Mouse (Mus musculus) kidney, postnatal 0 days (tissue): ENCODE data around the gene Klc1. TPM values are rescaled to one million over a fixed set of nuclear protein-coding genes. Genes with fewer than 3 reads are reported as not detected.

Experiments used
- ATAC-seq: fragments of 200-750 bp; cut with Nextera tagmentation; replicated peaks from 2 replicates; pipeline ENCODE4 v1.8.0; 2017; ENCODE audit warnings: low read depth, moderate number of reproducible peaks, moderate TSS enrichment, moderate library complexity; ENCODE audit not compliant: low FRiP score
- DNase-seq: peaks from one replicate; pipeline ENCODE4 v3.0.0-alpha.2; 2016; ENCODE audit warnings: low spot score
- H3K27ac ChIP-seq: fragments of 300-500 bp; sonication (generic); 2 replicates; pipeline ENCODE4 v1.5.1; 2014; ENCODE audit warnings: mild to moderate bottlenecking
- H3K27me3 ChIP-seq: fragments of 300-500 bp; sonication (generic); 2 replicates; pipeline ENCODE4 v1.6.1; 2014; ENCODE audit warnings: low read length, mixed read lengths; ENCODE audit not compliant: insufficient read depth
- H3K36me3 ChIP-seq: fragments of 300-500 bp; sonication (generic); 2 replicates; pipeline ENCODE4 v1.6.1; 2014; ENCODE audit warnings: low read length, mixed read lengths; ENCODE audit not compliant: insufficient read depth
- H3K4me1 ChIP-seq: fragments of 300-500 bp; sonication (generic); replicated peaks from 2 replicates; pipeline ENCODE4 v1.6.1; 2014; ENCODE audit warnings: antibody characterized with exemption, low read length, mixed read lengths; ENCODE audit not compliant: insufficient read depth
- H3K4me2 ChIP-seq: fragments of 300-500 bp; sonication (generic); 2 replicates; pipeline ENCODE4 v1.6.1; 2014; ENCODE audit warnings: mild to moderate bottlenecking, low read length, moderate library complexity, mixed read lengths
- H3K4me3 ChIP-seq: fragments of 300-500 bp; sonication (generic); replicated peaks from 2 replicates; pipeline ENCODE4 v1.5.1; 2014; ENCODE audit warnings: low read depth, low read length
- H3K9ac ChIP-seq: fragments of 300-500 bp; sonication (generic); 2 replicates; pipeline ENCODE4 v1.6.1; 2014; ENCODE audit warnings: low read depth, low read length
- H3K9me3 ChIP-seq: fragments of 300-500 bp; sonication (generic); replicated peaks from 2 replicates; pipeline ENCODE4 v1.6.1; 2016; ENCODE audit warnings: low read length, inconsistent platforms, mixed read lengths
- CTCF ChIP-seq: IDR thresholded peaks from 2 replicates; pipeline ENCODE4 v1.5.1; 2016; ENCODE audit warnings: antibody characterized with exemption, low read depth, mild to moderate bottlenecking, moderate library complexity
- WGBS: fragments of 180-500 bp; shearing (Covaris S2); extraction: QIAGEN DNeasy Blood & Tissue Kit; methylation state at CpG from one replicate; pipeline ENCODE4 v1.1.7; 2014; 5-methylcytosine and 5-hydroxymethylcytosine counted together
- polyA plus RNA-seq: library from polyadenylated mRNA; unstranded; fragments of >200 nt; fragmentation: Nextera tagmentation; extraction: Ambion mirVana; gene quantifications from 2 replicates; pipeline ENCODE4 v1.2.1, GENCODE M21; 2015

Gene Klc1
- polyA plus RNA-seq, 1 experiment from 2014 or later, result 52.6 TPM

DNA sequence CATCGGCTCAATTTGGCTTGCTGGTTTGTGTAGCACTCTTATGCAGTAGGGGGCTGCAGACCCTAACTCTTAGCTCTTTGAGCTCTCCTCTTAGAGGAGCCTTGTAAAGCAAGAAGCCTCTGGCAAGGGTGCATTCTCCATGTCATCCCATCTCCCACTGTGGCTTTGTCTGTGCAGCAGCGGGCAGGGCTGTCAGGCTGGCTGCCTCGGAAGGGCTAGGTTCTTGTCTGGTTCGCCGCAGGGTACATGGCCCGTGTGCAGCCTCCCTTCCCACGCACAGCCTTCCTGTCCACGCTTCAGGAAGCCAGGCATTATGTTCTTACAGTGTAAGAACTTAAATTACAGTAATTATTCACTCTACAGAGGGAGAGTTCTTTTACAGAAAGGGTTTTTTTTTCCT lies 40.0 kb upstream of the Klc1 start:
- ATAC-seq (peak; percentile 31; the same call in 1 of the 2 replicates), DNase-seq (peak; percentile 81)
- Histone ChIP-seq H3K4me1 (peaks cover 13% of the 10 kb centered on the region; the same call in 1 of the 2 replicates), H3K4me2 (peak overlapping the region; percentile 21; the same call in 1 of the 2 replicates), H3K9me3 (no peaks in the 10 kb centered on the region), H3K27ac (peak overlapping the region; percentile 70), H3K4me3 (no peak overlapping the region), H3K36me3 (0 out of 2 replicates have a peak, but pooled peaks cover 2% of the 10 kb centered on the region), H3K27me3 (no peaks in the 10 kb centered on the region), H3K9ac (no peak overlapping the region)
- WGBS, result 21% methylated on average over 8 of the region's 8 CpGs
- no peak for TF ChIP-seq CTCF

DNA sequence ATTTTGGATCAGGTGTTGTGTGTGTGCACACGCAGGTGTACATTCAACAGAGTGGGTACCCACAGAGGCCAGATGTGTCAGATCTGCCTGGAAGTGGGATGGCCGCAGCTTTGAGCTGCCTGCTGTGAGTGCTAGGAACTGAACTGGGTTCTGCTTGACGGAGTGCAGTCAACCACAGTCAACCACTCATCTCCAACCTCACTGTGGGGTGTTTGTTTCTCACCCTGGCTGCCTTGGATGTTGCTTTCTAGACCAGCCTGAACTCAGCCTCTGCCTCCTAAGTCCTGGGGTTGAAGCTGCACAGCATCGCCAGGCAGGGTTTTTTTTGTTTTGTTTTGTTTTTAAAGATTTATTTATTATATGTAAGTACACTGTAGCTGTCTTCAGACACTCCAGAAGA lies 38.4 kb upstream of the Klc1 start:
- H3K36me3 ChIP-seq, result 0 out of 2 replicates have a peak, but pooled peaks cover 10% of the 10 kb centered on the region
- H3K4me2 ChIP-seq, result no peak overlapping the region
- no peak overlapping the region for H3K27ac ChIP-seq
- no peak overlapping the region for H3K4me3 ChIP-seq
- no peak for DNase-seq
- H3K27me3 ChIP-seq, result no peaks in the 10 kb centered on the region
- TF ChIP-seq CTCF, result no peak
- H3K9me3 ChIP-seq, result no peaks in the 10 kb centered on the region
- H3K4me1 ChIP-seq, result peaks cover 10% of the 10 kb centered on the region; the same call in 1 of the 2 replicates
- no peak overlapping the region for H3K9ac ChIP-seq
- whole genome bisulfite sequencing, result 83% methylated on average over 4 of the region's 4 CpGs
- no peak for ATAC-seq

DNA sequence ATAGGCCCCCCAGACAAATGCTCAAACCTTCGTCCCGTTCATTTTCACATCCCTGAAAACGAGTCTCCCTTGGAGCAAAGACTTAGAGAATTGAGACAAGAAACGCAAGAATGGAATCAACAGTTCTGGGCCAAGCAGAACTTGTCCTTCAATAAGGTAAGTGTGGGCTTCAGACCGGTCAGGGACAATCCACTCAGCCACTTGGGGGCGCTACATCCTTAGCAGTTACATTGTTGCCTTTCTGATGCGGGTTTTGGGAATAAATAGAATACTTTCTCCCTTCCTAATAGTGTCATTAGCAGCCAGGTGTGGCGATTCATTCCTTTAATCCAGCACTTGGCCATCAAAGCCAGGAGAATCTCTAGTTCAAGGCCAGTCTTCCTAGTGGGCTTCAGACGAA lies 36.0 kb upstream of the Klc1 start:
- Histone ChIP-seq H3K27me3 (no peaks in the 10 kb centered on the region), H3K9ac (no peak overlapping the region), H3K27ac (no peak overlapping the region), H3K4me1 (peaks cover 10% of the 10 kb centered on the region; the same call in 1 of the 2 replicates), H3K4me2 (no peak overlapping the region), H3K36me3 (0 out of 2 replicates have a peak, but pooled peaks cover 12% of the 10 kb centered on the region), H3K4me3 (no peak overlapping the region), H3K9me3 (no peaks in the 10 kb centered on the region)
- DNase-seq, result peak; percentile 60
- no peak for ATAC-seq
- 71% methylated on average over 9 of the region's 9 CpGs for WGBS
- TF ChIP-seq CTCF, result peak; percentile 68

DNA sequence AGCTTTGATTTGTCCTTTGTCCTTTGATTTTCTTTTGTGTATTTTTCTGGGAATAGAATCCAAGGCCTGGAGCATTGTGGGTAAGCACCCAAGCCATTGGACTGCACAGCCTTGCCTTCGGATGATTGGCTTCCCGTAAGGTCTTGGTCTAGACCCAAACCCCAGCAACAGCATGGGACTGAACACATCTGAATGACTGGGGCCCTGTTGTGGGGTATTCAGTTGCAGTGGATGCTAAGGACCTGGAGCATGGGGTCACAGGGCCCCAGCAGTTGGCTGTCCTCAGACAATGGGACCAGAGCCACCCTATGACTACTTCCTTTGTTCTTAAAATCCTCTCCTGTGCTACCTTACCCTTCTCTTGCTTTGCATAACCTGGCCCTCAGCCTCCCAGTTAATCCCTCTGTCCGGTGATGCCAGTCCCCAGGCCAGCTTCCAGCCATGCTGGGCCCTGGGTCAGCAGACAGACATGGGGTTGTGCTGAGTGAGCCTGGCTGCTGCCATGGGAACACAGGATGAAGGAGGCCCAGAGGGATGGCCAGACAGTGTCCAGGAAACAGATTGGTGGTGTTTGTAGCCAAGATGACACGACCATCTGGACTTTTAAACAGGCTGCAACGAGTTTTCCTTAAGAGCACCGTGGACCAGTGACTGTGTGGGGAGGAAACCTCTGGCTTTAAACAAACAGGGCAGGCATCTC lies 33.9 kb upstream of the Klc1 start:
- Histone ChIP-seq H3K9ac (no peak overlapping the region), H3K27me3 (no peaks in the 10 kb centered on the region), H3K36me3 (0 out of 2 replicates have a peak, but pooled peaks cover 12% of the 10 kb centered on the region), H3K4me1 (no peaks in the 10 kb centered on the region), H3K9me3 (no peaks in the 10 kb centered on the region), H3K27ac (no peak overlapping the region), H3K4me2 (no peak overlapping the region), H3K4me3 (no peak overlapping the region)
- DNase-seq, result peak; percentile 21
- ATAC-seq, result no peak
- TF ChIP-seq CTCF, result no peak
- 58% methylated on average over 6 of the region's 6 CpGs for WGBS

GRCm38 (mm10) chr12:111725338-111726121 lies 33.1 kb upstream of the Klc1 start:
- H3K36me3 ChIP-seq, result 0 out of 2 replicates have a peak, but pooled peaks cover 12% of the 10 kb centered on the region
- no peaks in the 10 kb centered on the region for H3K4me1 ChIP-seq
- no peaks in the 10 kb centered on the region for H3K9me3 ChIP-seq
- no peak for TF ChIP-seq CTCF
- no peak overlapping the region for H3K9ac ChIP-seq
- ATAC-seq, result no peak
- no peak overlapping the region for H3K4me2 ChIP-seq
- no peaks in the 10 kb centered on the region for H3K27me3 ChIP-seq
- peak; percentile 19 for DNase-seq
- WGBS, result 56% methylated on average over 12 of the region's 12 CpGs
- peak overlapping the region; percentile 25; the same call in 1 of the 2 replicates for H3K27ac ChIP-seq
- no peak overlapping the region for H3K4me3 ChIP-seq

- DNase-seq (peak; percentile 60), ATAC-seq (0 out of 2 replicates have a peak, but pooled peaks have one; percentile 13)
- 51% methylated on average over 4 of the region's 4 CpGs for WGBS
- H3K4me2 ChIP-seq, result no peak overlapping the region
- H3K4me1 ChIP-seq, result no peaks in the 10 kb centered on the region
- H3K4me3 ChIP-seq, result no peak overlapping the region
- H3K36me3 ChIP-seq, result 0 out of 2 replicates have a peak, but pooled peaks cover 12% of the 10 kb centered on the region
- no peaks in the 10 kb centered on the region for H3K27me3 ChIP-seq
- no peak overlapping the region for H3K9ac ChIP-seq
- peak overlapping the region; percentile 25; the same call in 1 of the 2 replicates for H3K27ac ChIP-seq
- no peaks in the 10 kb centered on the region for H3K9me3 ChIP-seq
- no peak for TF ChIP-seq CTCF
Observed at GRCm38 (mm10) chr12:111726122-111726463, 32.6 kb upstream of the Klc1 start.
